Mouse (Mus musculus) kidney, adult 18-20 months (tissue): ENCODE data around the gene Ms4a4a.
A peak's percentile ranks its signal among the peaks of the same experiment; 100 is the strongest.
"Not testable (repeated sequence)": the region's sequence is repeated elsewhere in the genome, so short reads cannot be mapped to it uniquely, and the experiment has no call there.

Experiments used
- DNase-seq: peaks from one replicate; pipeline ENCODE4 v3.0.0; 2021

Ms4a4a gene

GRCm38 (mm10) chr19:11375273-11375672, at the start of gene Ms4a4a:
Ms4a4a (plus strand) TSS chr19:11375523.
- no peak for DNase-seq

- DNase-seq: no peak
Observed at GRCm38 (mm10) chr19:11335932-11336331, 39.4 kb upstream of the Ms4a4a start, which contains the start of gene Ms4a7. Ms4a7 (minus strand) TSS chr19:11336146.

DNA sequence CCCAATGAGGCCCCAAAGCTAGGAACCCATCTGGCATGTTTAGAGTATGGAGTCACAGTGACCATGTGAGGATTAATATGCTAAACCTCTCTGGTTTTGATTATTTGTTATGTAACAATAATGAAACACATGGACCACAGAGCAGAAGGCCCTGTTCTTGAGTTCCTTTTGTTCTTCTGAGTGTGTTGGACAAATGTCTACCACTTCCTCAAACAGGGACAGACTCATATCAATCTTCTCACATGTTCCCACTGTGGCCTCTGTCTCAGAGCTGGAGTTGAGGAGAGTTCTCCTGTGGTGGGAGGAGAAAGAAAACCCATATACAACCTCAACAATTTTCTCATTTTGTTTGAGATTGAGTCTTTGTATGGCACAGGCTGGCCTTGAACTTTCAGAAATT, 32.2 kb upstream of the Ms4a4a start:
- no peak for DNase-seq

GRCm38 (mm10) chr19:11343992-11344391, 31.3 kb upstream of the Ms4a4a start:
- no peak for DNase-seq

DNA sequence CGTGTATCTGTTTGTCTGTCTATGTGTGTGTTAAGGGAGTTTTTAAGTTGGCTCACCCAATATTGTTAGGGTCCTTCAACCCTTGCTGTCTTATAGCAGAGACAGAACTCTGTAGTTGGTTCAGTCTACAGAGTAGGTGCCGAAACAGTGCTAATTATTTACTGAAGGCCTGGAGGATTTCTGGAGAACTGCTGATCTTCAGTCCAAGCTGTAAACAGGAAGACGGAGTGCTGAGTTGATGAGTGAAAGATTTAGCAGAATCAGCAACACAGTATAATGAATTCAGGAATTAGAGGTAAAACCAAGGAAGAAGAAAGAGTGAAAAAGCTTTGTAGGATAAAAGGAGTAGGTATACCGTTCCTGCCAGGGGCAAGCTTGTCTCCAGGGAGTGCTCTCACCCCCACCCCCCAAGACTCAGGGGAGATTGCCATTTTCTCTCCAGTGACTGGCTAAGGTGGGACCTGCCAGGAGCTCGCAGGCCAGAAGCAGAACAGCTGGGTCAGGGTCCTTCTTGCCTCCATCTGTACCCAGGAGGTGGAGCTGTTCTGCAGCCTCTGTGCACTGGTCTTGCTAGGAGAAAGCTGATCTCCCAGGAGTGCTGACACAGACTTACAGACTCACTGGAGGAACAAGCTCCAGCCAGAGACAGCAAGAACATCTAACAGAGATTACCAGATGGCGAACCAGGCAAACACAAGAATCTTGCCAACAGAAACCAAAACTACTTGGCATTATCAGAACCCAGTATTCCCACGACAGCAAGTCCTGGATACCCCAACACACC, 25.4 kb upstream of the Ms4a4a start:
- peak; percentile 16 for DNase-seq

DNA sequence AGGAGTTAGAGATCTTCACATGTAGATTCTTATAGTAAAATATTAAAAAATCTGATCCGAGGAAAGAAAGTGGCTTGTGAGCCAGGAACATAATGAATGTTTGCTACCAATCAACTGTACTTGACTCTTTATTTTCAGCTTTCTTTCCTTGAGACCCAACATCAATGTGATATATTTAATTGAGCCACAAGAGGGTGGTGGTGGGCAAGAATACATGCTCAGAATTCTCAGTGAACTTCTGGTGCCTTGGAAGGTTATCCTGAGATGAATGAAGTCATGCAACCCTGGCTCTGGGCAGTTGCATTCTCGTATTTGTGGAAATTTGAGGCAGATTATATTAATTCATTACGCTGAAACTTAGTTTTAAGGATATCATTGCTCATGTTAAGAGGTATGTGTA, 23.4 kb upstream of the Ms4a4a start:
- no peak for DNase-seq

DNA sequence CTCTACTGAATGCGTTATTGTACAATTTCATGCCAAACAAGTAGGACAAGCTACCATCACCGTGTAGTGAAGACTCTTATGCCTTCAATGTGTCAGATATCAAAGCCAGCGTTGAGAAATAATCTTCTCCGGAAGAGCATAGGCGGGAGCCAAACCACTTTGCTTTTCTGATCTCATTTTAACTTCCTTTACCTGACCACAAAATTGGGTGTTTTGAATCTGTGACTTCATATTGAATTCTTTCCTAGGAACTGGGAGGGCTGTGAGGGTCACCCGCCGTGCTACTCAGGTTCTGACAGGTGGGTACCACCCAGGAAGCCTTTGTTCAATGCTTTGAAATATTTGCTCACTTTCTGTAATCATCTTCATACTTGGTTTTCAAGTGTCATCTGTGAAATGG, 19.6 kb upstream of the Ms4a4a start:
- no peak for DNase-seq

DNA sequence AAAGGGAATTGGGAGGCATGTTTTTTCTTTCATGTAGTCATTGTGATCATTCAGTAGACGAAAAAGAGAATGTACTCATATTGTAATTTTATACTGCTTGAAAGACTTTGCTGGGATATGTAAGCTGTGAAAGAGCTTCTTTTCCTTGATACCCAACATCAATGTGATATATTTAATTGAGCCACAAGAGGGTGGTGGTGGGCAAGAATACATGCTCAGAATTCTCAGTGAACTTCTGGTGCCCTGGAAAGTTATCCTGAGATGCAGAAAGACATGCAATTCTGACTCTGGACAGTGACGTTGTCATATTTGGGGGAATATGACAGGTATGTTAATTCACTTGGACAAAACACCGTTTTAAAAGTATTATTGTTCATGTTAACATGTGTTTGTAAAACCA, 15.2 kb upstream of the Ms4a4a start:
- no peak for DNase-seq

DNA sequence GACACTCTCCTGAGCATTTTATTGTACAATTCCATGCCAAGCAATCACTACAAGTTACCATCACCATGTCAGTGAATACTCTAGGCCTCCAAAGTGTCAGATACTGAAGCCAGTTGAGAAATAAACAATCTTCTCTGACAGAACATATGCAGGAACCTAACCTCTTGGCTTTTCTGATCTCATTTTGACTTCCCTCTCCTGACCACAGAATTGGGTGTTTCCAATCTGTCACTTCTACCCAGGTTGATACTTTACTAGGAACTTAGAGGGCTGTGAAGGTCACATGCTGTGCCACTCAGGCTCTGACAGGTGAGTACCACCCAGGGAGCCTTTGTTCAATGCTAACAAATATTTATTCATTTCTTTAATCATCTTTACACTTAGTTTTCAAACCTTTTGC, 13.3 kb upstream of the Ms4a4a start:
- no peak for DNase-seq

- DNase-seq: no peak
Observed at GRCm38 (mm10) chr19:11368310-11368709, 7.0 kb upstream of the Ms4a4a start.

DNA sequence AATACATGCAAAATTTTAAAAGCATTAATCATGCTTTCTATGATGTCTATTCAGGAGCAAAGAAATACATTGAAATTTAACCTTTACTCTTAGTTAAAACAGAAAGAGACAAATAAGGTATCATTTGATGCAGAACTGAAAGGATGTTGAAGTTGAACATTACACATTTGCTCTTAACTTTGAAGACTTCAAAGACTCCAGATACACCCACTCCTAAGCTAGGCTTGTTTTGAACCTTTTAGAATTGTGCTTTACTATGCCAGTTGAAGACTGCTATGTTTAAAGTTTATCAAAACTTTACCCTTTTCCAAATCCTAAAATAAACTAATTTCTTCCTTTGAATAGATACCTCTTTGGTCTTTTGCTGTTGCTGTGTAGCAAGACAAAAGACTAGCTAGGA, 4.1 kb upstream of the Ms4a4a start:
- no peak for DNase-seq

DNA sequence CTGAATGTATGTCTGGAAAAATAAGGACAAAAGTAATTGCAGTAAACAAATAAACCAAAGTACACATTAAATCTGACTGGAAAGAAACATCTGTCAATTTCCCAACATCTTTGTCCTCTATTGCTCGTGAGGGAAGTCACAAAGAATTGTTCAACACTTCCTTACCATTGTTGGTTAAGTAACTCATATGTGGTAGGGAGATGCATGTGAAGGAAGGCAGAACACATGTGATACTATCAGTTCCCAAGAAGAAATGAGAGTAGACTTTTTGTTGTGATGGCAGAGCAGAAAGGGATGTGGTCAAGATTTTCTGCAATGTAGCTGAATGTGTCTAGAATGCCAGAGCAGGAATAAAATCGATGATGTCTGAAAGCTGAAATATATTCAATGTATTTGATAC, 1.1 kb downstream of the Ms4a4a start:
- no peak for DNase-seq

- DNase-seq: no peak
Observed at GRCm38 (mm10) chr19:11387109-11387508, 11.8 kb downstream of the Ms4a4a start.

- DNase-seq: no peak
Observed at GRCm38 (mm10) chr19:11387685-11388084, 12.4 kb downstream of the Ms4a4a start.

DNA sequence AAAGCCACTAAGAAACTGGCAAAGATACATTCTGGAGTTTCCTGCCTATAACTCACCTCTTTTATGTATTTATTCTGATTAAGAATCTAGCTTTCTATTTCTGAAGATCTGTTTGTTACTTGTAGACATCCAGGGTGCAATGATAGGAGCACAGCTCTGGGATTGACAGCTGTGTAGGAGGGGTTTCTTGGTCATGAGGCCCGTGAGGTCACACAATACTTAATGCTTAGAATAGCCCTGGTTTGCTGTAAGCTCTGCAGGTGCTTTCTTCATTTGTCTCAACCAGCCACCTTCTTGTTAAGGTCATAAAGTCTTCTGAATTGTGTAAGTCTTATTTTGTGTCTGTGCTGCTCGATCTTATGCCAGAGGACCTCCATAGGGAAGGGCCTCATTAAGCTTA, 13.6 kb downstream of the Ms4a4a start:
- DNase-seq: no peak

DNA sequence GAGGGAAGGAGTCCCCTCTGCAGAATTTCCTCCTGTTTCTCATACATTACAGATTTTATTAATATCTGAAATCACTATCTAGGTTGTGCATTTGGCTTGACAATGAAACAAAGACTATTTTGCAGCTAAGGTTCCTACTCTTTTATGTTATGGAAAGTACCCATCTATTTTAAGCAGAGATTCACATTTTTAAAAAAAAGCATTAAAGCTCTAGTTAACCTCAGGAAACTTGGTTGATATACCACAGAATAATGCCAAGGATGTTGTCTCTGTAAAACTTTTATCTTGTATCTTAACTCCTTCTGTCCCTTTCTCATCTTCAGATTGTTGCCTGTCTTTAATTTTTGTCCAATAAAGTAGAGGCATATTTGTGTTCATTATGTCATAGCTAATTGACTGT, 20.4 kb downstream of the Ms4a4a start:
- no peak for DNase-seq

DNA sequence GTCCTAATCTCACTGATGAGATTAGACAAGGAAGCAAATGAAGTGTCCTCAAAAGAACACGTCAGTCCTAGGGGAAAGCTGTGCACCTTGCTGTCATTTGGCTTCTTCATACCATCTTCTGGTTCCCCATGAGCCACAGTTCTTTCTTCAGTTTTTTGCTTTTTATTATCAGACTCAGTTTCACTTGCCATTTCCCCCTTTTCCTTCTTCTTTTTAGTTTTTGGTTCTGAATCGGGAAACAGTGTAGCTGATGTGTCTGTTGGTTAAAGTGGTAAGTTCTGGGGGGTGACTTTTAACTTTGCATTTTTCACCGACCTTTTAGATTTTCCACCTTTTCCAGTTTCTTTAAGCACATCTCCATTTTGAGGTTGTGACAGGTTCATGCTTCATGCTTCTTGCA, 29.2 kb downstream of the Ms4a4a start, which contains the start of gene Ms4a4c:
Gene Ms4a4c, plus strand, starts transcription at position 244 of the 400 bp plus-strand sequence.
- no peak for DNase-seq

GRCm38 (mm10) chr19:11407428-11407827, 32.1 kb downstream of the Ms4a4a start:
- no peak for DNase-seq

GRCm38 (mm10) chr19:11408591-11408990, 33.3 kb downstream of the Ms4a4a start:
- no peak for DNase-seq

DNA sequence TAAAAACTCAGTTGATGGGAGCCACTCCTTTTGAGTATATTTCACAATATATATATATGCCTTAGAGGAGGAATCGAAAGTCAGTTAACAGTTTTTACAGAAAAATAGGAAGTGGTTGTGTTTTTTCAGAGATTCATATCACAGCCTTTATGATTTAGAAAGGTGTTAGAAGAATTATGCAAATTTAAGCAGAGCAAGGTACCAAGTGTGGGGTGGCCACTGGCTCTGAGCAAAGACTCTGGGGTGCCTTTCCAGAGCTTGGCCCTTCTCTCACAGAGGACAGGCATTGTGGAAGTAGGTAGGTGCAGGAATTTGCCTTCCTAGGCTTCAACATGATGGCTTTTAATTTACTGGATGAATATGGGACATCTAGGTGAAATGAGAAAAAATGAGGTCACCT, 36.3 kb downstream of the Ms4a4a start:
- DNase-seq: no peak

GRCm38 (mm10) chr19:11414084-11414483, 38.8 kb downstream of the Ms4a4a start:
- DNase-seq: no peak

DNA sequence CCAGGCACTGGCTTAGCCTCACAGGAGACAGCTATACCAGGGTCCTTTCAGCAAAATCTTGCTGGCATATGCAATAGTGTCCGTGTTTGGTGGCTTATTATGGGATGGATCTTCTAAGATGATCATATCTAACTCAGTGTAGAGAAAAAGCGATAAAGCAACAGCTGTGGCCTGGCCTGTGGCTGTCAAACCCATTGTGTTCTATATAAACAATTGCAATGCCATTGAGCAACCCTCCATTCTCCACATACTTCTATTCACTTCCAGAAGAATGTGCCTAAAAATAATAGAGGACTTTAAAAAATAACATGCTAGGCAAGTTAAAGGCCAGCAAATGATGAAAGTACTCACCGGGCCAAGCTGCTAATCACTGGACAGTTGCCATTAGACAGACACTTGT, 40.3 kb downstream of the Ms4a4a start:
- DNase-seq: no peak

DNA sequence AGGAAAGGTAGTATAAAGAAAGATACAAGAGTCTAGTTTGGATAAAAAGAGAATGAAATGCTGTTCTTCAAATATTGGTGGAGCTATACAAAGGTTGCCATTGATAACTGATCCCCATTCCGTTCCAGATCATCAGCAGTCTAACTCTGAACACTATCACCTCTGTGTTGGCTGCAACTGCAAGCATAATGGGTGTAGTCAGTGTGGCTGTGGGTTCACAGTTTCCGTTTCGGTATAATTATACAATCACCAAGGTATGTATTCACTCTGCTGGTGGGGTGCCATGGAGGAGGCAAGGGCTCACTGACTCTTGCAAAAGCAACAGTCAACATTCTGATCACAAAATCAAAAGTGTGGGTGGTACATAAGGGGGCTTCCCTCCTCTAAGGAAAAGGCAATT, 43.5 kb downstream of the Ms4a4a start:
- DNase-seq: not testable (repeated sequence)

- DNase-seq: not testable (repeated sequence)
Observed at GRCm38 (mm10) chr19:11431209-11431608, 55.9 kb downstream of the Ms4a4a start.
